Mouse (Mus musculus) myocyte (in vitro differentiated cells): Measurements from ENCODE around the gene Pofut1.

ENCODE experiments used
- MAX ChIP-seq: IDR thresholded peaks from one replicate; pipeline ENCODE4 v1.6.1; 2011; ENCODE audit warnings: low read depth, mild to moderate bottlenecking, control low read depth
- POLR2A ChIP-seq: IDR thresholded peaks from one replicate; pipeline ENCODE4 v1.6.1; 2011; ENCODE audit warnings: low read depth, mild to moderate bottlenecking, control low read depth, moderate library complexity; ENCODE audit not compliant: insufficient read length
- POLR2AphosphoS2 ChIP-seq: IDR thresholded peaks from one replicate; pipeline ENCODE4 v1.6.1; 2011; ENCODE audit warnings: low read depth, control low read depth; ENCODE audit not compliant: insufficient read length

DNA sequence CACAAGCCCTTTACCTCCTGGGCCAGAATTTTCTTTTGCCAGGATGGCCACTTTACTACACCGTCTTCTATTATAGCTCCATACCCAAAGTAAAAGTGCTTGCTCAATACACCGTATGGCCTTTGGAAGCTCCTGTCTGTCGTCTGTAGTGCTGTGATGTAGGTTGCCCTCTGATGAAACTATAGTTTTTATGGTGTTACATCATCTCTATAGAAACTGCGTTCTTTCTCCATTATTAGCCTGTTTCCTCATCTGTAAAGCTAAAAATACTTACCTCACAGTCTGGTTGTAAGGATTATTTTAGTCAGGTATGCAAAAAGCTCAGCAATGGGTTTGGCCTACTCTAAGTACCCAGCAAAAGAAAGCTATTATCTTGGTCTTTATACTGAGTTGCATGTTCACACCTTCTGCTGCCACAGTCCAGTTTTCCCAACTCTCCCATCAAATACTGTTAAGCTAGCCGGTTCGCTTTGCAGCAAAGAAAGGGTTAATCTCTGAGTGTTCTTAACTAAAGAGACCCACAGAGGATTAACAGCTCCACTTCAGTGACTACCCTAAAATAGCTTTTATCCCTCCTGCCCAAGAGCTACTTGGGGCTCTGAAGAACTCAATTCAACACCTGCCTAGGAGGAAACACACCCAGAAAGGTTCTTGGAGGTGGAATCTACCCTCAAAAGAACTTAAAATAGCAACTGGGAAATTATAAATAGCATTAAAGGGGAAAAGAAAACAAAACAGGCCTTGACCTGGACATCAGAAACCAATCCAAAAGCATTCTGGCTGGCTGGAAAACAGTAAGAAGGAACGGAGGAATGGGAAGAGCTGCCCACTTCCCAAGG lies 2.1 kb upstream of the Pofut1 start:
- no peak for TF ChIP-seq POLR2A
- no peak for TF ChIP-seq MAX
- no peak for TF ChIP-seq POLR2AphosphoS2
